Mouse (Mus musculus) cerebellum, adult (tissue): Measurements from ENCODE around the gene Exo5.

Source experiments
- ATAC-seq: cut with Nextera tagmentation; 2 replicates; pipeline ENCODE4 v1.9.2; 2017; ENCODE audit warnings: mild to moderate bottlenecking, moderate library complexity, mixed read lengths; ENCODE audit not compliant: insufficient number of reproducible peaks, low FRiP score, low TSS enrichment

Gene Exo5

DNA sequence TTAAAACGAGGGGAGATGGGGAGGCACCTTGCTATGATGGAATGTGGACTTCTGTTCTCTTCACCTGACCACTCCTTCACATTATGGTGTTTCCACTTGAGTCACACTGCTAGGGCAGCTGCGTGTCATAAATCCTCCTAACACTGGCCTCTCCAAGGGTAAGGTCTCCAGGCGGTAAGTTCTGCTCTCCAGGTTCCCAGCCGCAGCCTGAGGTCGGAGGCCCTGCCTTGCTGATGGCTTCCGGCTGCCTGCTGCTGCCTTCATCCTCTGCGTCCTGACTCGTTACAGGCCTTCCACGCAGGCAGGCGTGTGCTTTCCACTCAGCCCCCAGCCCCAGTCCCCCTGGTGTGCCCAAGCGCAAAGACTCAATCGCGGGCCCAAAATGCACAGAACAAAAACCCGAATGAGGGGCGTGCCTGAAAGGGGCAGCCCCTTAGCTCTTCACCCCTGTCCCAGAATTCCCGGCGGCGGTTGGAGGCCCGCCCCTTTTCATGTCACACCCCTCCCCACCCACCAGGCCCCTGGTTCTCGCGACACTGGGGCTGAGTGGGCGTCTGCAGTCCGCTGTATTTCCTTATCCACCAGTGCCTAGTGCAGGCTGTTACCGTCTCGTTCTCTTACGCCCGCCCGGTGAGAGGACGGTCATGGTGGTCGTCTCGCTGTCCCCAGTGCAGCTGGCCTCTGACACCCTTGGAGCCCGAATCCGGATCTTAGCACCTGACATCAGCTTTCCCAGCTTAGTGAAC, at the start of gene Exo5:
Gene Exo5 (minus strand): TSS at position 464 of the 746 bp plus-strand sequence.
- ATAC-seq, result peak; percentile 84

DNA sequence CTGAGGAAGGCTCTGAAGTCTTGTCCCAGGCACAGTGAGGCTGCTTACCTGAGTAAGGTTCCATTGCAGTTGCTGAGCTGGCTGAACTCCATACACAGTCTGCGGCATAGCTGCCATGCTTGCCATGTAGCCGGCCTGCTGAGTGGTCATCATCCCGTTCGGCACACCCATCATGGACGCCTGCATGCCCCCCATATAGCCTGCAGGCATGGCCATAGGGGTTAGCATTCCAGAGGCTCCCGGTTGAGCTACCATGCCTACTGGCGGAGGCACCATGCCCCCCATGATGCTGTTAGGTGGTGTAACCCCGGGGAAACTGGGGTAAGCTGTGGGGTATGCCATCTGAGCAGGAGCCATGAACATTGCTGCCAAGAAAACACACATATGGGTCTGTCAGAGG, 47.0 kb upstream of the Exo5 start:
- ATAC-seq, result no peak

DNA sequence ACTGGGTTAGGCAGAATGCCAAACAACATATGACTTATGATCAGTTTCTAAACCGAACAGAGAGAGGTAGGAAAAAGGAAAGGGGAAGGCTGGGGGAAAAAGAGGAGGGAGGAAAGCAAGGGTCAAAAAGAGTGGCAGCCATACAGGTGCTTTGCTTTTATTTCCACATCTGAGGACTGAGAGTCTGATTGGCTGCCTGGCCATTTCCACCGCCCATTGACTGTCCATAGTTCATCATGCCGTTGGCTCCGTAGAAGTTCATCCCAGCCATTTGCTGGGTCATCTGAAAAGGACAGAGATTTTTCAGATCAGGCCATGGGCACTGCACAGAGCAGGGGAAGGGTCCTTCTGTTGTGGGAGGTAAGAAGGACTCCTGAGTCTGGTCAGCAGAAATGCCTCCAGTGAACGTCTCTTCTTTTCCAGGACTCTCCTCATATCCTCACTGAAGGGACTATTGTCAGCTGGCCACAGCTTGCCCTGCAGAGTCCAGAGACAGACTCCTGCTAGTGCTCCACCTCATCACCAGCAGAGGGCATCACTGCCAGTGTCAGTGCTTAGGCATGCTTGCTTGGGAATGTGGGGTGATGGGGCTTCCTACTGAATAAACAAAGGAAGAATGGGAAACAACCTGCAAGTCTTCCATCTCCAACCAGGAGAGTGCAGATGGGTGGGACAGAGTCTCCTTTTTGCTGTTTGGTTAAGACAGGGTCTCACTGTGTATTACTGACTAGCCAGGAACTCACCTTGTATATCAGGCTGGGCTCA, 44.7 kb upstream of the Exo5 start:
- no peak for ATAC-seq

DNA sequence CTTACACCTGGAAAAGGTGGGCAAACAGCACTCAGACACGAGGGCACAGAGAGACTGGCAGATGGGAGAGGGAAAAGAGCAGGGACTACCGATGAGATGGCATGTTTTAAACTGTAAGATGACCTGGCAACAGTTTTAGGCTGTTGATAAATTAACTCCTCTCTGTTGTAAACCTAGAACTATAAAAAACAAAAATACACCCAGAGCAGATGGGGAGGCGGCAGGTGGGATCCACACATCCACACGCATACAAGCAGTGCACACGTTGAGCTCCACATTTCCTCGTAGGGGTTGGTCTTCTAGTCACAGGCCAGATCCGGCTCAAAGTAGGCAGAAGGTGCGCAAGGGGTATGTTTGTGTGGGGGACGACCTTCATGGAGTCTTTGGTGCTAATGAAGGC, 43.7 kb upstream of the Exo5 start:
- ATAC-seq, result peak; percentile 36; the same call in 1 of the 2 replicates

GRCm38 (mm10) chr4:120955586-120955985, 30.8 kb upstream of the Exo5 start:
- no peak for ATAC-seq

DNA sequence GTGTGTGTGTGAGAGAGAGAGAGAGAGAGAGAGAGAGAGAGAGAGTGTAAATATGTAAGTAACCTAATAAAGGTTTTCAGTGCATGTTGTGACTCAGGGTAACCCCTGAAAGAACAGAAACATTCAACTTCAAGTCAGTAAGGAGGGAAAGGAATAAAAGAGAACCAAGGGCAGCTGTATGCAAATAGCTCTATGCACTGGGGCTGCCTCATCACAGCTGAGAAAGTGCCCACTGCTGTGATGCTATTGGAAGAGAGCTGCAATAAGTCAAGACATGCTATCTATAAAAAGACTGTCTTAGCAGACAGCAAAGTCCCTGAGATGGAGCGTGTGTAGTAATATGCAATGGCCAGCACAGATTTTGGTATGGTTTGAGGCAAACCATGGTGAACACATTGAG, 28.9 kb upstream of the Exo5 start:
- ATAC-seq, result no peak

GRCm38 (mm10) chr4:120953038-120953437, 28.2 kb upstream of the Exo5 start:
- ATAC-seq, result no peak

DNA sequence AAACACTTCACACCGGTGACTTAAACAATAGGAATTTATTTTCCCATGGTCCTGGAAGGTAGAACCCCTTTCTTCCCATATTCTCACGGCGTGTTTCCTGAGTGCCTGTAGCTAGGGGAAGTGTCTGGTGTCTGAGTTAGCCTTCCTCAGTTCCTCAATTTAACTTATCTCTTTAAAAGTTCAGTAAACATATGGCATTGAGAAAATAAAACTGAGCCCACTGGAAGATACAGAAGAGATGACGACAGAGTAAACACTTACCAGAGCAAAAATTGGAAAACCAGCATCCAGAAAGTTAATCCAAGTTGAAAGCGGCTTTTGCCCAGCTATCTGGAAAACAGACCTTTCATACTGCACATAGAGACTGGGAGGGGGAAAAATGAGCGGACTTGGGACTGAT, 27.3 kb upstream of the Exo5 start:
- ATAC-seq, result no peak

DNA sequence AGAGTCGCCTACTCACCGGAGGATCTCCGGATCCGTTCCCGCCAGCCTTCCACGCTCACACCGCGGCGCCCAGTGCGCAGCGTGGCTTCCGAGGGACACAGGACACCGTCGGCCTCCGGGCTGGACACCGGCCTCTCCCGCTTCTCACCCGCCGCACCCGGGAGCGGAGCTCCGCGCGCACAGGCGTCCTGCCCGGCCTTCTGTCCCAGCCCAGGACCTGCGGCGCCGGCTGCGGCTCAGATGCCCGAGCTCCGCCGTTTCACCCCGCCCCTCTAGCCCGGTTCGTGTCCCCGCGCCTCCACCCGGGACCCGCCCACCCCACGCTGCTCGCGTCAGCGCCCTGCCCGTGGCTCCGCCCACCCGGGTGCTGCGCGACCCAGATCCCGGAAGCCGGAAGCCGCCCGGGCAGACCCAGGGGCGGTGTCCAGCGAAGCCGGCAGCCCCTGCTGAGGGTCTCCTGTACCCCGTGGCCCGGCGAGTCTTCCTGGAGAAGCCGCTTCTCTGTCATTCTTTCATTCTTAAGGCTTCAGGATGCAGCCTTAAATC, 26.7 kb upstream of the Exo5 start, which contains the start of gene Zfp69:
Gene Zfp69 (minus strand): TSS at position 272 of the 546 bp plus-strand sequence.
- peak; percentile 86 for ATAC-seq

DNA sequence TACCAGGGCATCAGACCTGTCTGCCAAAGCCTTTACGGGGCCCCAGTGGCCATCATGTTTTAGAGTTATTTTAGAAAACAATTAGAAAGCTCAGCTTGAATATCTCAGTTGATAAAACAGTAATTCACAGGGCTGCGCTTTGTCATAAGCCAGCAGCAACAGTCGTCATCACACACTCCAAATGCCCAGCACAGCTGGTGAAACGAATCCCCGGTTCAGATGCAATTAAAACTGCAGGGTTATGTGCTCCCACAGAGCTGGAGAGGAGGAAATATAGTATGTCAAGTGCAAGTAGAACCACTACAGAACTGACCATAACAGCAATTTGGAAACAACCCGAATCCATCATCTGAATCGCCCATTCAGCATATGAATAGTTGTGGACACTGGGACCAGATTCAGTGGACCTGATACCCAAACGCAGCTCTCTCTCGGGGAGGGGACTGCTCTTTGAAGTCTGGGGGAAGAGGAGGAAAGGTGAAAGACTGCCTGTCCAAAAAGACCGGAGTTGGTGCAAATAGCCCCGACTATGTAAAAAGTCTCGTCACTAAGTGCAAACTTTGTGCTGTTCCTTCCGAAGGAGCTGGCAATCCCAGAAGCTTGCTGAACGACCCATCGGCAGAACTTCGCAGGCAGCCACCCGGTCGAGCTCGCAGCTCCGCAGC, 26.1 kb upstream of the Exo5 start:
- ATAC-seq, result no peak

DNA sequence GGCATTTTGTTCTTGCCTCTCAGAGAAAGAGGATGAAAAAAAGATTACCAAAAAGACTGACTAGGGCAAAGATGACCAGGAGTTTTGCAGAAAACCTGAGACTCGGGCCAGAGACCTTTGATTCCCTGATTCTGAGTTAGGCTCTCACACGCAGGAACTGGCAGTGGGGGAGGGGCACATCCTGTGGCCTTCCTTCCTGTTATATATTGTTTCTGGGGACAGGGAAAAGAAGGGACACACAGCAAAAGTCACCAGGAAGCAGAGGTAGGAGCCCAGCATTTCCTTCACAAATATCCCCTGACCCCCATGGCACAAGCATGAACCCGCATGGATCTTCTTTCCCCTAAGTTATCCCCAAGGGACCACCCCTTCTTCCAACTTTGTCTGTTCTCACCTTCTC, 24.1 kb upstream of the Exo5 start:
- no peak for ATAC-seq

GRCm38 (mm10) chr4:120935006-120935405, 10.2 kb upstream of the Exo5 start:
- no peak for ATAC-seq

DNA sequence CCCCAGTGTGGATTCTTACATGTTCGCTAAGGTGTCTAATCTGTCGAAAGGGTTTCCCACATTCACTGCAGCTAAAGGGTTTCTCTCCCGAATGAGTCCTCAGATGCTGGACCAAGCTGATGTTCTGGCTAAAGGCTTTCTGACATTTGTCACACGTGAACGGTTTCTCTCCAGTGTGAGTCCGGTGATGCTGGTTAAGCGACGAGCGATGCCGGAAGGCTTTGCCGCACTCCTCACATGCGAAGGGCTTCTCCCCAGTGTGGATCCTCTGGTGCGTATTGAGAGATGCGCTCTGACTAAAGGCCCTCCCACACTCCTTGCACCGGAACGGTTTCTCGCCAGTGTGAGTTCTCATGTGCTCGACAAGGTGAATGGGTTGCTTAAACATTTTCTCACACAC, 5.9 kb upstream of the Exo5 start:
- ATAC-seq, result no peak

GRCm38 (mm10) chr4:120928686-120929085, 3.9 kb upstream of the Exo5 start:
- no peak for ATAC-seq

- no peak for ATAC-seq
These were observed 569 bp upstream of the Exo5 start for GRCm38 (mm10) chr4:120925386-120925785.

- no peak for ATAC-seq
These were observed 3.4 kb downstream of the Exo5 start for GRCm38 (mm10) chr4:120921461-120921860.

DNA sequence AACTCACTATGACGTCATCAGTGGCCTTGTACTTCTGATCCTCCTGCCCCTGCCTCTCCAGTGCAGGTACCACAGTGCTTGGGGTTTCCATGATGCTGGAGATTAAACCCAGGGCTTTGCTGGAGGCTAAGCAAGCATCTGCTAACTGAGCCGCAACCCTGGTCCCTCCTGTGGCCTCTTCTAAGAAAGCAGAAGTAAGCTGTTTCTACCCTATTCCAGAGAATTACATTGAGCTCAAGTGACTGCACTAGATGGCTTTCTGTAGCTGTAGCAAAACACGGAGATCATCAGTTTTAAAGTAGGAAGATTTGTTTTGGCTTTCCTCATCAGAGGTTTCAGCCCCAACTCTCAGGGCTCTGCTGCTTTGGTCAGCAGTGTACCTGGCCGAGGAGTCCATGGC, 10.3 kb downstream of the Exo5 start:
- ATAC-seq, result no peak

DNA sequence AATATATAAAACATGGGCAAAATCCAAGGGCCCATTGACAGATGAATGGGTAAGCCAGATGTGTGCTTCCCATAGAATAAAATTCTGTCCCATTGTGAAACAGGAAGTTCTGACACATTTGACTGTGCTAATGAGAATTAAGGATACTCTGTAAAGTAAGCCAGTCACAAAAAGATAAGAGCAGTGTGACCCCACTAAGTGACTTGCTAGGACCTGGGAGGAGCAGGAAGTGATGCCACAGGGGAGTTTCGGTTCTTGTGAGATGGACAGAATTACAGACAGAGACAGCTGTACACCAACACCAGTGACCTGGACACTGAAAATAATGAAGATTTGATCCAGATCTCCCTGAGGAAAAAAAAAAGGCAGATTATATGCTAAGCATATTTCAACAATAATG, 11.0 kb downstream of the Exo5 start:
- ATAC-seq, result no peak

GRCm38 (mm10) chr4:120913443-120913842, 11.4 kb downstream of the Exo5 start:
- ATAC-seq, result no peak

GRCm38 (mm10) chr4:120912866-120913265, 12.0 kb downstream of the Exo5 start:
- no peak for ATAC-seq

DNA sequence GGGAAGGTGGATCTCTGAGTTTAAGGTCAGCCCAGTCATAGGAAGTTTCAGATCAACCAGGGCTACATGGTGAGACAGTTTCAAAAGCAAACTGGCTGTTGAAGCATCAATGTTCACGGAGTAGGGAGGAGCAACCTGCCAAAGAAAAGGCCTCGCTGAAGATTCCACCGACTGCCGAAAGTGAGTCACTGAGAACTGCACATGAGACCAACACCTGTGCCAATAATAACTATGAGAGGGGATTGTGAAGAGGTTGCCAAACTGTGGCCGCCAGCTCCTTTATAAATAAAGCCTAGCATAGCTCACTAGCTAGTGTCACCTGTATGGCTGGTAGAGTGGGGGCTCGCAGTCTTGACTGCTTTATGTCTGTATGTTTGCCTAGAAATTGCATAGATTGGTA, 13.7 kb downstream of the Exo5 start:
- no peak for ATAC-seq
